Mouse (Mus musculus) neural tube, embryonic 14.5 days (tissue): ENCODE data around the gene Ankib1. TPM values are rescaled to one million over a fixed set of nuclear protein-coding genes. Genes with fewer than 3 reads are reported as not detected.
"Not testable (repeated sequence)": the region's sequence is repeated elsewhere in the genome, so short reads cannot be mapped to it uniquely, and the experiment has no call there.

Experiments
- ATAC-seq: fragments of 200-750 bp; cut with Nextera tagmentation; 2 replicates; pipeline ENCODE4 v1.8.0; 2017; ENCODE audit warnings: low read depth, mild to moderate bottlenecking, moderate TSS enrichment, moderate library complexity
- H3K27ac ChIP-seq: fragments of 300-500 bp; sonication (generic); 2 replicates; pipeline ENCODE4 v1.5.1; 2014; ENCODE audit warnings: low read depth, mild to moderate bottlenecking, control low read depth, low read length, moderate library complexity, mixed read lengths
- H3K27me3 ChIP-seq: fragments of 300-500 bp; sonication (generic); 2 replicates; pipeline ENCODE4 v1.6.1; 2014; ENCODE audit warnings: low read length; ENCODE audit not compliant: control insufficient read depth, insufficient read depth
- H3K36me3 ChIP-seq: fragments of 300-500 bp; sonication (generic); 2 replicates; pipeline ENCODE4 v1.6.1; 2014; ENCODE audit warnings: low read length, mixed read lengths; ENCODE audit not compliant: control insufficient read depth, insufficient read depth
- H3K4me1 ChIP-seq: fragments of 300-500 bp; sonication (generic); 2 replicates; pipeline ENCODE4 v1.6.1; 2014; ENCODE audit warnings: low read length; ENCODE audit not compliant: control insufficient read depth, insufficient read depth
- H3K4me2 ChIP-seq: fragments of 300-500 bp; sonication (generic); 2 replicates; pipeline ENCODE4 v1.6.1; 2014; ENCODE audit warnings: mild to moderate bottlenecking, low read depth, low read length, control low read depth
- H3K4me3 ChIP-seq: fragments of 300-500 bp; sonication (generic); 2 replicates; pipeline ENCODE4 v1.5.1; 2014; ENCODE audit warnings: low read depth, low read length, control low read depth, mixed read lengths
- H3K9ac ChIP-seq: fragments of 300-500 bp; sonication (generic); replicated peaks from 2 replicates; pipeline ENCODE4 v1.6.1; 2014; ENCODE audit warnings: low read depth, mild to moderate bottlenecking, control low read depth, low read length, mixed read lengths
- H3K9me3 ChIP-seq: fragments of 300-500 bp; sonication (generic); 2 replicates; pipeline ENCODE4 v1.6.1; 2016; ENCODE audit warnings: low read length; ENCODE audit not compliant: control insufficient read depth
- WGBS: fragments of 180-500 bp; shearing (Covaris S2); extraction: QIAGEN DNeasy Blood & Tissue Kit; methylation state at CpG from one replicate; pipeline ENCODE4 v1.1.7; 2014; 5-methylcytosine and 5-hydroxymethylcytosine counted together
- polyA plus RNA-seq: library from polyadenylated mRNA; unstranded; fragments of >200 nt; fragmentation: Nextera tagmentation; extraction: Ambion mirVana; gene quantifications from 2 replicates; pipeline ENCODE4 v1.2.1, GENCODE M21; 2014

The Ankib1 gene
- polyA plus RNA-seq, 1 experiment from 2014 or later: 24.4 TPM

DNA sequence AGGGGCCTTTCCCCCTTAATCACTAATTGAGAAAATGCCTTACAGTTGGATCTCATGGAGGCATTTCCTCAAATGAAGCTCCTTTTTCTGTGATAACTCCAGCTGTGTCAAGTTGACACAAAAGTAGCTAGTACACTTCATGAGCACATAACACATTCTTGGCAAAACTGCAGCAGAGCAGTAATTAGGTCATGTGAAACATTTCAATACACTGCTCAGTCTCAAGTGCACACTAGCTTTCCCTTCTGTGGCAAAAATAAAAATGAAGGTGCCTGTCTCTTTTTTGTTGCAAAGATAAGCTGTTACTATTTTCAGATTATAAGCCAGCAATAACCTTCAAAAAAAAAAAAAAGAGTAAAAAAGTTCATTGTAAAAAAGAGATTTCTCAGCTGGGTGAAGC, 52.2 kb downstream of the Ankib1 start:
- not testable (repeated sequence) for H3K27ac ChIP-seq, H3K27me3 ChIP-seq, ATAC-seq, H3K4me3 ChIP-seq, H3K4me1 ChIP-seq, H3K4me2 ChIP-seq, H3K9me3 ChIP-seq, H3K36me3 ChIP-seq, H3K9ac ChIP-seq

DNA sequence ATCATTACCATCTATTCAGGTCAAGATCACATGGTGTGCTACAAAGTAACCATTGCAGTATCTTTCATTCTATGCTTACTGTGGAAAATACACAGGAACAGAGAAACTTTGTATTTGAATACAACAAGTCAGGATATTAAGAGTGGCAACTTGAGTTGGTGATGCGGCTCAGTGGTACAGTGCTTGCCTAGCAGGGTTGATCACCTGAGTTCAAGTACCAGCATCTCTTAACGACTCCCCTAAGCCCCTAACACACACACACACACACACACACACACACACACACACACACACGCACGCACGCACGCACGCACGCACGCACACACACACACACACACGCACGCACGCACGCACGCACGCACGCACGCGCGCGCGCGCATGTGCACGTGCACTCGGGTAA, 69.9 kb downstream of the Ankib1 start:
- not testable (repeated sequence) for H3K27ac ChIP-seq, H3K4me2 ChIP-seq, H3K36me3 ChIP-seq, H3K27me3 ChIP-seq, H3K9me3 ChIP-seq, H3K9ac ChIP-seq, ATAC-seq, H3K4me3 ChIP-seq, H3K4me1 ChIP-seq
- WGBS: 85% methylated on average over 20 of the region's 24 CpGs

GRCm38 (mm10) chr5:3728820-3729219, 73.9 kb downstream of the Ankib1 start:
- Histone ChIP-seq H3K27ac (no peak overlapping the region), H3K36me3 (peaks cover 4% of the 10 kb centered on the region; the same call in 1 of the 2 replicates), H3K4me3 (no peak overlapping the region), H3K4me2 (no peak overlapping the region), H3K9ac (no peak overlapping the region), H3K4me1 (no peaks in the 10 kb centered on the region), H3K27me3 (no peaks in the 10 kb centered on the region), H3K9me3 (no peaks in the 10 kb centered on the region)
- no peak for ATAC-seq
- 79% methylated on average over 5 of the region's 5 CpGs for WGBS

DNA sequence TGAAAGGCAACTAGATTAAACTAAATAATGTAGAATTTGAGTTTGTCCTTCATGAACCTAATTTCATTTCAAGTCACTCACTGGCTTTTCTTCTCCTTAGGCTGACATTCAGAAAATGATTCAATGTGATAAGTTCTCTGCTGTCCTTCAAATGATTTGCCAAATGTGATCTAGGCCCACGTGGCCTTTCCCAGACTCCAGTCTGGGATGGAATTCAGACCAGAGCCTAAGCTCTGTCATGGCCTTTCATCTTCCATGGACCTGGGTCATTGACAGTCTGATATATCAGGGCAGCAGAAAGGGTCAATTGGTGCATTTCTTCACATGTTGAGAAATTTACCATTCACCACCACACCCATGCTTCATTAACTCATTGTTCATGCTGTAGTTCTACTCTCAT, 77.2 kb downstream of the Ankib1 start:
- H3K36me3 ChIP-seq: peaks cover 13% of the 10 kb centered on the region; the same call in 1 of the 2 replicates
- H3K4me2 ChIP-seq: no peak overlapping the region
- H3K4me3 ChIP-seq: no peak overlapping the region
- H3K9ac ChIP-seq: no peak overlapping the region
- H3K27me3 ChIP-seq: no peaks in the 10 kb centered on the region
- no peaks in the 10 kb centered on the region for H3K4me1 ChIP-seq
- H3K9me3 ChIP-seq: no peaks in the 10 kb centered on the region
- 89% methylated on average over 1 of the region's 1 CpGs for WGBS
- no peak for ATAC-seq
- no peak overlapping the region for H3K27ac ChIP-seq

DNA sequence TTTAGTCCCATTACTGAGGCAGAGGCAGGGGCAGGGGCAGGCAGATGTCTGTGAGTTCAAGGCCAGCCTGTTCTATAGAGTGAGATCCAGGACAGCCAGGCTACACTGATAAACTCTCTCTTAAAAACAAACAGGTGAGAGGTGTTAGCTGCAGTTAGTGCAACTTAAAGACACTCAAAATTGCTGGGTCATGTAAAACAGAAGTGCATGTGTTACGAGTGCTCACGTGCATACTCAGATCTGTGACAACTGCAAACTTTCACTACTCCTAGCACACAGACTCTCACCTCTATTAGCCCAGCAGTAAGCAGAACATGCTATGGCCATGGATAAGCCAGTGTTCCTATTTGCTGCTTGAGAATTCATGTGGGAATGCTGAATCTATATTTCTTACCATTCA, 79.3 kb downstream of the Ankib1 start:
- Histone ChIP-seq H3K27me3 (no peaks in the 10 kb centered on the region), H3K4me2 (no peak overlapping the region), H3K36me3 (peaks cover 27% of the 10 kb centered on the region; the same call in 1 of the 2 replicates), H3K9ac (no peak overlapping the region), H3K27ac (no peak overlapping the region), H3K9me3 (no peaks in the 10 kb centered on the region), H3K4me3 (no peak overlapping the region), H3K4me1 (no peaks in the 10 kb centered on the region)
- ATAC-seq: no peak
- WGBS: 97% methylated on average over 2 of the region's 2 CpGs

DNA sequence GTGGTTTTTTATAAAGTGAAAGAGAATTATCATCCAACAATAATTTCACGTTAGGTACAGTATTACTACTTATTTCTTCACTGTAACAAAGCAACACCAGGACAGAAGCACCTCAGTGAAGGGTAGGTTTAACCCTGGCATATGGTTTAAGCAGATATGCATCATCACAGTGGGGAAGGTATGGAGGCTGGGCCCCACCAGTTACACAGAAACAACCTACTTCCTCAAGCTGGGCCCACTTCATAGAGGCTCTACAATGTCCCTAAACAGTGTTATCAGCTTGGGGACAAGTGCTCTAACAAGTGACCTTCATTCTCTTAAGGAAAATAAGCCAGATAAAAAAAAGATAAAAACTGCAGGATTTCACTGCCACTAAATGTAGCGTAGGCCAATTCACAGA, 79.9 kb downstream of the Ankib1 start:
- H3K4me2 ChIP-seq: no peak overlapping the region
- no peak overlapping the region for H3K27ac ChIP-seq
- H3K9me3 ChIP-seq: no peaks in the 10 kb centered on the region
- no peak overlapping the region for H3K9ac ChIP-seq
- H3K4me1 ChIP-seq: no peaks in the 10 kb centered on the region
- no peaks in the 10 kb centered on the region for H3K27me3 ChIP-seq
- H3K4me3 ChIP-seq: no peak overlapping the region
- WGBS: 92% methylated on average over 2 of the region's 2 CpGs
- H3K36me3 ChIP-seq: peaks cover 27% of the 10 kb centered on the region; the same call in 1 of the 2 replicates
- no peak for ATAC-seq

DNA sequence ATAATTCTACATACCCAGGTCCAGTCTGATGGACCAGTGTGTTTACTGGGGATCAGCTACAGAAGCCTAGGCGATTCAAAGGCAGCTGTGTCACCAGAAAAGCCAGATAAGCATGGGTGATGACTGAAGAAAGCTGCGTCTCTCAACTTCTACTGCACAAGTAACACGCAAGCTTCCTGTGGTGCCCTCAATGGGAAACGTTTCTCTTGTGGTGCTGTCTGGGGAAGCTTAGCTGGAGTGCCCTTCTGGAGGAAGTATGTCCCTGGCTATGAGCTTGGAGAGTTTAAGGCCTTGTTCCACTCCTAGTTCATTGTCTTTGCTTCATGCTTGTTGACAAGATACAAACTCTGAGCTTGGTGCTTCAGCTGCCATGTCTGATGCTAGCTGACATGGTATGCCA, 83.4 kb downstream of the Ankib1 start:
- Histone ChIP-seq H3K27me3 (no peaks in the 10 kb centered on the region), H3K27ac (no peak overlapping the region), H3K9ac (no peak overlapping the region), H3K9me3 (no peaks in the 10 kb centered on the region), H3K4me2 (no peak overlapping the region), H3K4me1 (no peaks in the 10 kb centered on the region), H3K4me3 (no peak overlapping the region), H3K36me3 (peaks cover 23% of the 10 kb centered on the region; the same call in 1 of the 2 replicates)
- WGBS: 93% methylated on average over 4 of the region's 4 CpGs
- no peak for ATAC-seq

DNA sequence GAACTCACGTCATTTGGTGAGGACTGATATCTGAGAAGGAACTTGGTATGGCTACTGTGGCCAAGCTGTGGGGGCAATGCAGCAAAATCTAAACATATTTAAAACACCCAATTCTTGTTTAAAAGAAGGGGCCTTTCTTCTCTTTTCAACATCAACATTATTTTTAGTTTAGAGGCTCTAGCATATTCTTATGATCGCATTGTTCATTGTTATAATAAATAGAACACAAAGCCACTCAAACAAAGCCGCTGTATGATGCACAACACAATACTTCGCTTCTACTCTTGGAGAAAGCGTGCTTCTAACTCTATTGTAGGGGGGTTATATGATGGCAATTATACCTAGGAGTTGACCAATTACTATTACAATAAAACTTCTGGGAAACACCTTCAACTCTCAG, 86.9 kb downstream of the Ankib1 start:
- no peaks in the 10 kb centered on the region for H3K4me1 ChIP-seq
- no peaks in the 10 kb centered on the region for H3K9me3 ChIP-seq
- WGBS: 94% methylated on average over 5 of the region's 5 CpGs
- ATAC-seq: no peak
- peaks cover 31% of the 10 kb centered on the region for H3K36me3 ChIP-seq
- H3K27ac ChIP-seq: no peak overlapping the region
- H3K9ac ChIP-seq: no peak overlapping the region
- H3K4me2 ChIP-seq: no peak overlapping the region
- no peaks in the 10 kb centered on the region for H3K27me3 ChIP-seq
- no peak overlapping the region for H3K4me3 ChIP-seq

- H3K27me3 ChIP-seq: no peaks in the 10 kb centered on the region
- no peak for ATAC-seq
- no peaks in the 10 kb centered on the region for H3K9me3 ChIP-seq
- no peak overlapping the region for H3K9ac ChIP-seq
- peaks cover 4% of the 10 kb centered on the region for H3K36me3 ChIP-seq
- H3K4me2 ChIP-seq: no peak overlapping the region
- H3K4me1 ChIP-seq: no peaks in the 10 kb centered on the region
- no peak overlapping the region for H3K4me3 ChIP-seq
- WGBS: 23% methylated on average over 4 of the region's 4 CpGs
- H3K27ac ChIP-seq: no peak overlapping the region
Observed at GRCm38 (mm10) chr5:3702180-3702579, 100.5 kb downstream of the Ankib1 start.

DNA sequence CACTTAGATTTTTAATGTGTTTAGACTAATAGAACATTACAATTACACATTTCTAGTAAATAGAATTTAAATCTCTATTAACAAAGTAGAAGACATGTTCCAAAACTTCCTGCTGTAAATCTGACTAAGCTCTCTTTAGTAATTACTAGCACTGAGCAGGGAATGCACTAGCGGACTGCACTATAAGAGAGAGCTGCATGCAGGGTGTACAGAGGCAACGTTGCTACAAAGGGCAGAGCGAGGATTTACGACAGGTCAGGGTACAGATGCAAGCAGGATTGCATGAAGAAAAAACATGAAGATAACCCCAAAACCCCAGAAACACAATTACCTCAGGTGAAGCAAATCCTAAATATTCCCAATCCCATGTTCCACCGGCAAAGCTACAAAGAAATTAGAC, 102.7 kb downstream of the Ankib1 start:
- H3K4me3 ChIP-seq: no peak overlapping the region
- H3K4me2 ChIP-seq: no peak overlapping the region
- no peaks in the 10 kb centered on the region for H3K9me3 ChIP-seq
- no peaks in the 10 kb centered on the region for H3K4me1 ChIP-seq
- H3K9ac ChIP-seq: no peak overlapping the region
- H3K27me3 ChIP-seq: no peaks in the 10 kb centered on the region
- WGBS: 78% methylated on average over 5 of the region's 5 CpGs
- ATAC-seq: no peak
- H3K36me3 ChIP-seq: peaks cover 10% of the 10 kb centered on the region
- H3K27ac ChIP-seq: no peak overlapping the region
